Mouse (Mus musculus): ENCODE results near the gene Gm38119. TPM values are rescaled to one million over a fixed set of nuclear protein-coding genes. Genes with fewer than 3 reads are reported as not detected.
"Not testable (repeated sequence)": the region's sequence is repeated elsewhere in the genome, so short reads cannot be mapped to it uniquely, and the experiment has no call there.

Gene Gm38119
- not detected for polyA plus RNA-seq (2017; shearing (Covaris generic))

DNA sequence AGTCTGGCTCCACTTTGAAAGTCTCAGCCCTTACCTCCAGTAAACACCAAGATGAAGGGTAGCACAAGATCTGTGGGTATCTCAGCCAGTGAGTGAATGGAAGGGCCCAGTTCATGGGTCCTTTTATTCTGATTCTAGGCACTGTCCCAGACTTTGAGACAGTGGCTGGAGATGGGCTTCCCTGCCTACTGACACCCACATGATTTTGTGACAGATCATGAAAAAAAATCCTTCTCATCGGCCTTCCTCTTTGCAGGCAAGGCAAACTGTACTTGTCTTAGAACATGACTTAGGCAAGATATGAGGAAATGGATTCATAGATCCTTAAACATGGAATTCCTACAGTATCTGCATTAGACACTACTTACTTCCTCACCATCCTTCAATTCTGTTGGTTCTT is at the start of gene Gm38119:
TSS of gene Gm38119 (minus strand) at position 101 of the 400 bp plus-strand sequence.
- no peak for ATAC-seq

DNA sequence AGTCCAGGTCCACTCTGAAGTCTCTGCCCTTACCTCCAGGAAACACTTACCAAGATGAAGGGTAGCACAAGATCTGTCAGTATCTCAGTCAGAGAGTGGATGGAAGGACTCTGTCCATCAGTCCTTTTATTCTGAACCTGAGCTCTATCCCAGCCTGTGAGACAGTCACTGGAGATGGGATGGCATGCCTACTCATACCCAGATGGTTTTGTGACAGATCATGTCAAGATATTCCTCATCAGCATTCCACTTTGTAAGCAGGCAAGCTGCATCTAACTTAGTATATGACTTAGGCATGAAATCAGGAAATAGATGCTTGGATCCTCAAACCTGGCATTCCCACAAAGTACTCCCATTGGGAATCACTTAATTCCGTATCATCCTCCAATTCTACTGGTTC is 39.9 kb upstream of the Gm38119 start, which contains the start of gene Lce1i:
TSS of gene Lce1i (minus strand) at position 101 of the 400 bp plus-strand sequence.
- ATAC-seq, result no peak

DNA sequence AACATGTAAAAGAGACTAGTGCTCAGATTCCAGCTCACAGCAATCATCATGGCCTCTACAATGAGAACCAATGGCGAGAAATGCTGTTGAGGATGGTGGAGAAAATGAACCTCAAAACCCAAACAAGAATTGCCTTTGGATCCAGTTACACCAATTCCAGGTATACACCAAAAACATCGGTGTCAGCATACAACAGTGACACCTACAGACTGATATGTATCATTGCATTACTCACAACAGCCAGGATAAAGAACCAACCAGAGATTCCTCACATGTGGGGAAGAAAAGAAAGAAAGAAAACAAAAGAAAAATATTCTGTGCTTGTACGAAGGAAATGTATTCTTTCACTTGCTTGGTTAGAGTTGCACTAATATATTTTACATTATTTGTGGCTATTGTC is 32.7 kb upstream of the Gm38119 start:
- ATAC-seq, result no peak

DNA sequence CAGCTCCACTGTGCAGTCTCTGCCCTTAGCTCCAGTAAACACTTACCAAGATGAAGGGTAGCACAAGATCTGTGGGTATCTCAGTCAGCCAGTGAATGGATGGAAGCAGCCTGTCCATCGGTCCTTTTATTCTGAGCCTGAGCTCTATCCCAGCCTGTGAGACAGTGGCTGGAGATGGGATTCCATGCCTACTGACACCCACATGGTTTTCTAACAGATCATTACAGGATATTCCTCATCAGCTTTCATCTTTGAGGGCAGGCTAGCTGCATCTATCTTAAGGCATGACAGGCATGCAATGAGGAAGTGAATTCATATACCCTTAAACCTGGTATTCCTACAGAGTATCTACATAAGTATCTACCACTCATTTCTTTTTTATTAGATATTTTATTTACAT is 26.1 kb upstream of the Gm38119 start, which contains the start of gene Lce1h:
TSS of gene Lce1h (minus strand) at position 101 of the 400 bp plus-strand sequence.
- ATAC-seq, result no peak

DNA sequence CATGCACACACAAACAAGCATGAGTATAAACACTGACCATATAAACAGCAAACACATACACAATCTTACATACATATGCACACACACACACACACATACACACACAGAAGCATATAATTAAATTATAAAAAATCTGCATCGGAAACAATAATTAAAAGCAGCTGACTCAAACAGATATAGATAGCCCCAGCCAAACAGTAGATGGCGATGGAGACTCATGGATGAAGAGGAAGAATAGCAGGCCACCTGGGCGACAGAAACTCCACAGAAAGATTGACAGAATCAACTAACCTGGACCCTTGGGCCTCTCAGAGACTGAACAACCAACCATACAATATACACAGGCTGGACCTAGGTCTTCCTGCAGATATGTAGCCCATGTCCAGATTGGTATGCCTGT is 14.3 kb upstream of the Gm38119 start:
- ATAC-seq, result no peak

DNA sequence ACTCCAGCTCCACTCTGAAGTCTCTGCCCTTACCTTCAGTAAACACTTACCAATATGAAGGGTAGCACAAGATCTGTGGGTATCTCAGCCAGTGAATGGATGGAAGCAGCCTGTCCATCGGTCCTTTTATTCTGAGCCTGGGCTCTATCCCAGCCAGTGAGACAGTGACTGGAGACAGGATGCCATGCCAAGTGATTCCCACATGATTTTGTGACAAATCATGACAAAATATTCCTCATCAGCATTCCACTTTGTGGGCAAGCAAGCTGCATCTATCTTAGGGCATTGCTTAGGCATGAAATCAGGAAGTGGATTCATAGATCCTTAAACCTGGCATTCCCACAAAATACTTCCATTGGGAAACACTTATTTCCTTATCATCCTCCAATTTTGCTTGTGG is 13.3 kb upstream of the Gm38119 start, which contains the start of gene Lce1g:
TSS of gene Lce1g (minus strand) at position 101 of the 400 bp plus-strand sequence.
- no peak for ATAC-seq

DNA sequence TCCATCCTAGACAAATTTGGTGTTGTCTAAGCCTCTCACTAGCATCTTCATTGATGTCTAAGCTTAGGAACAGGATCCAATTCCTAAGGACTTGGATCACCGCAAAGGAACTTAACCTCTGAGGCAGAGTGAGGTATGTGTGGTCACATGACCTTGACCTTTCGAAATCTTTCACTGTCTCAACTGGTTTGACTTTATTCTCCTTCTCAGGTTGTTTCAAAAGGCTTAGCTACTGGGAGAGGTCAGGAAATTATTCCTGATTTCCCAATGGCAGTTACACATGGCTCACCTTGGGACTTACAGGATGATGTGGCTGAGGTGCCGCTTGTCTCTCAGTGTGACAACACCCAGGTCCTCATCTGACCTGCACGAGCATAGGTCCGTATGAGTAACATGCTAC is 16.3 kb downstream of the Gm38119 start:
- no peak for ATAC-seq

DNA sequence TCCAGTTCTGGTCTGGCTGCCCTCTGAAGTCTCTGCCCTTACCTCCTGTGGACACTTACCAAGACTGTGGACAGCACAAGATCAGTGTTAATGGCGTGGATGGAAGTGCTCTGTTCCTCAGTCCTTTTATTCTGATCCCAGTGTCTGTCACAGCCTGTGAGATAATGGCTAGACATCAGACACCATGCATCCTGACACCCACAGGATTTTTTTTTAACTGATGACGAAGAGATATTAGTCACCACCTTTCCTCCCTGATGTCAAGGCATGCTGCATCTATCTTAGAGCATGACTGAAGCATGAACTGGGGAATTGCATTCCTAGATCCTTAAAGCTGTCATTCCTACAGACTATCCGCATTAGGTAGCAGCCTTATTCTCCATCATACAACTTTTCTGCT is 18.6 kb downstream of the Gm38119 start, which contains the start of gene Lce1f:
TSS of gene Lce1f (minus strand) at position 101 of the 400 bp plus-strand sequence.
- ATAC-seq, result no peak

DNA sequence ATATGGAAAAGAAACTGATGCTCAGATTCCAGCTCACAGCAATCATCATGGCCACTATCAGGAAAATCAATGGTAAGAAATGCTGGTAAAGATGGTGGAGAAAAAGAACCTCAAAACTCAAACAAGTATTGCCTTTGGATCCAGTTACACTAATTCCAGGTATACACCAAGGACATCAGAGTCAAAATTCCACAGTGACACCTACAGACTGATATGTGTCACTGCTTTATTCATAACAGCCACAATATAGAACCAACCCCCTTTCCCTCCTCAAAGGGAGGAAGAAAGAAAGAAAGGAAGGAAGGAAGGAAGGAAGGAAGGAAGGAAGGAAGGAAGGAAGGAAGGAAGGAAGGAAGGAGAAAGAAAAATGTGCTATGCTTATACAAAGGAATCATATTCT is 23.8 kb downstream of the Gm38119 start:
- no peak for ATAC-seq

DNA sequence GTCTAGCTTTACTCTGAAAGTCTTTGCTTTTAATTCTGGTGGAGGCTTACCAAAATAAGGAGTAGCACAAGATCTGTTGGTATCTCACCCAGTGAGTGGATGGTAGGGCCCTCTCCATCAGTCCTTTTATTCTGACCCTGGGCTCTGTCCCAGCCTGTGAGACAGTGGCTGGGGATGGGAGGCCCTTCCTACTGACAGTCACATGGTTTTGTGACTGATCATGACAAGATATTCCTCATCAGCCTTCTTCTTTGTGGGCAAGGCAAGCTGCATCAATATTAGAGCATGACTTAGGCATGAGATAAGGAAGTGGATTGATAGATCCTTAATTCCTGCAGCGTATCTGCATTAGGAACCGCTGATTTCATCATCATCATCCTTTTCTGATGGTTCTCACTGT is 29.9 kb downstream of the Gm38119 start, which contains the start of gene Lce1e:
TSS of gene Lce1e (minus strand) at position 101 of the 400 bp plus-strand sequence.
- ATAC-seq, result no peak

DNA sequence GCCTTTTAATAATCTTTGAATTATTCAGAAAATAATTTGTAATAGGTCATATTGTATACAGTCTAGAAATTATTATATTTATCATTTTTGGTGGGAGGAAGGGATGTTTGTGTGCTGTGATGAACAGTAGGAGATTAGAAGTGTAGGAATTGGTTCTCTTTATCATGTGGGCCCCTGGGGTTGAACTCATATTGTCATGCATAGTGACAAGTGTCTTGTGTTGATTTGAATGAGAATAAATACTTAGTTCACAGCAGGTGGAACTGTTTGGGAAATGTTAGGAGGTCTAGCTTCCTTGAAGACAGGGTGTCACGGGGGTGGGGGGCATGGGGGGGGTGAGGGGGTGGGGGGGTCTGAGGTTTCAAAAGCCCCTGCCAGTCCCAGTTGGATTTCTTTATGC is 44.3 kb downstream of the Gm38119 start:
- no peak for ATAC-seq

DNA sequence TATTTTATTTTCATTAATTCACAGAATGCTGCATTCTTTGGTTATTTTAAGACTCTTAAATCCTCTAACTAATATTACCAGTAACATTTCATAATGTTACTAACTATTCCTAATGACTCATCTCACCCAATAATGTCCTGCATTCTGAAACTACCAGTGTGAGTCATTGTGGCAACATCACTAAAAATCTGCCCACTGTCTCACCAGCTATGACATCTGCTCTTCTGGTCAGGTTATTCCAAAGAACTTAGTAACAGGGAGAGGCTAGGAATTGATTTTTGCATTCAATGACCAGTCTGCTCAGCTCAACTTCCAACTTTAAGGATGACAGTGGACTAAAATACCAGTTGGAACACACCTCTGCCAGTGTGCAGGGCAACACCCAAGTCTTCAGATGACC is 47.2 kb downstream of the Gm38119 start:
- no peak for ATAC-seq

DNA sequence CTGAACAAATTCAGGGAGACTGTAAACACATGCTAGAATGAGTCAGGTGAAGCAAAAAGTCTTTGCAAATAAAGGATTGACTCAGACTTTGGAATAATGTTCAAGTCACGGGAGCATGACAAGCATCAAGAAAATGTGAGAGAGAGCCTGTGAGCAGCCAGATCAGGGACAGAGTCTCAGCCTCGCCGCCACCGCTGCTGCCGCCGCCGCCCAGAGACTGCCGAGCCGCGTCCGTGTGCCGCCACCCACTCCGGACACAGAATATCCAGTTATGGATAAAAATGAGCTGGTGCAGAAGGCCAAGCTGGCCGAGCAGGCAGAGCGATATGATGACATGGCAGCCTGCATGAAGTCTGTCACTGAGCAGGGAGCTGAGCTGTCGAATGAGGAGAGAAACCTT is 49.7 kb downstream of the Gm38119 start:
- ATAC-seq, result not testable (repeated sequence)

Other genes starting within 250 kb of the Gm38119 start
- not detected for gene Sprr4, start 238.6 kb downstream of the Gm38119 start, polyA plus RNA-seq (2017; shearing (Covaris generic))
- gene 2310046K23Rik, start 204.6 kb downstream of the Gm38119 start, polyA plus RNA-seq (2017; shearing (Covaris generic)), result not detected
- gene Ivl, start 165.4 kb downstream of the Gm38119 start, polyA plus RNA-seq (2017; shearing (Covaris generic)), result not detected
- gene Smcp, start 150.1 kb downstream of the Gm38119 start, polyA plus RNA-seq (2017; shearing (Covaris generic)), result not detected
- not detected for gene 2210017I01Rik, start 131.6 kb downstream of the Gm38119 start, polyA plus RNA-seq (2017; shearing (Covaris generic))
- not detected for gene Lce6a, start 117.4 kb downstream of the Gm38119 start, polyA plus RNA-seq (2017; shearing (Covaris generic))
- gene Lce1a1, start 90.8 kb downstream of the Gm38119 start, polyA plus RNA-seq (2017; shearing (Covaris generic)), result not detected
- gene Lce1b, start 82.2 kb downstream of the Gm38119 start, polyA plus RNA-seq (2017; shearing (Covaris generic)), result not detected
- gene Lce1a2, start 68.8 kb downstream of the Gm38119 start, polyA plus RNA-seq (2017; shearing (Covaris generic)), result not detected
- gene Lce1c, start 59.8 kb downstream of the Gm38119 start, polyA plus RNA-seq (2017; shearing (Covaris generic)), result not detected
- not detected for gene Lce1d, start 51.9 kb downstream of the Gm38119 start, polyA plus RNA-seq (2017; shearing (Covaris generic))
- gene Lce1e, start 30.0 kb downstream of the Gm38119 start, polyA plus RNA-seq (2017; shearing (Covaris generic)), result not detected
- gene Lce1f, start 18.7 kb downstream of the Gm38119 start, polyA plus RNA-seq (2017; shearing (Covaris generic)), result not detected
- gene Lce1g, start 13.2 kb upstream of the Gm38119 start, polyA plus RNA-seq (2017; shearing (Covaris generic)), result not detected
- gene Lce1h, start 26.0 kb upstream of the Gm38119 start, polyA plus RNA-seq (2017; shearing (Covaris generic)), result not detected
- gene Lce1i, start 39.8 kb upstream of the Gm38119 start, polyA plus RNA-seq (2017; shearing (Covaris generic)), result not detected
- gene Lce1j, start 51.4 kb upstream of the Gm38119 start, polyA plus RNA-seq (2017; shearing (Covaris generic)), result not detected
- not detected for gene Lce1k, start 68.8 kb upstream of the Gm38119 start, polyA plus RNA-seq (2017; shearing (Covaris generic))
- not detected for gene Kprp, start 88.2 kb upstream of the Gm38119 start, polyA plus RNA-seq (2017; shearing (Covaris generic))
- gene Lce1l, start 112.2 kb upstream of the Gm38119 start, polyA plus RNA-seq (2017; shearing (Covaris generic)), result not detected
- gene 2310050C09Rik, start 131.1 kb upstream of the Gm38119 start, polyA plus RNA-seq (2017; shearing (Covaris generic)), result not detected
- gene Lce3a, start 187.1 kb upstream of the Gm38119 start, polyA plus RNA-seq (2017; shearing (Covaris generic)), result not detected
- not detected for gene Lce3b, start 193.9 kb upstream of the Gm38119 start, polyA plus RNA-seq (2017; shearing (Covaris generic))
- gene Lce3c, start 205.4 kb upstream of the Gm38119 start, polyA plus RNA-seq (2017; shearing (Covaris generic)), result not detected
- gene Lce3d, start 218.3 kb upstream of the Gm38119 start, polyA plus RNA-seq (2017; shearing (Covaris generic)), result not detected
- gene Lce3e, start 228.0 kb upstream of the Gm38119 start, polyA plus RNA-seq (2017; shearing (Covaris generic)), result not detected